Mouse (Mus musculus) embryo, embryonic 10 days (tissue): ENCODE measurements around the gene Ndufaf2.

Source experiments
- DNase-seq: peaks from one replicate; pipeline ENCODE4 v3.0.0-alpha.2; 2015; ENCODE audit warnings: low spot score

Gene Ndufaf2

GRCm38 (mm10) chr13:108039375-108039774, 119.0 kb downstream of the Ndufaf2 start:
- DNase-seq, result no peak

GRCm38 (mm10) chr13:108032789-108033188, 125.6 kb downstream of the Ndufaf2 start:
- DNase-seq, result no peak

- no peak for DNase-seq
Measured at GRCm38 (mm10) chr13:108025802-108026201, 132.6 kb downstream of the Ndufaf2 start.

DNA sequence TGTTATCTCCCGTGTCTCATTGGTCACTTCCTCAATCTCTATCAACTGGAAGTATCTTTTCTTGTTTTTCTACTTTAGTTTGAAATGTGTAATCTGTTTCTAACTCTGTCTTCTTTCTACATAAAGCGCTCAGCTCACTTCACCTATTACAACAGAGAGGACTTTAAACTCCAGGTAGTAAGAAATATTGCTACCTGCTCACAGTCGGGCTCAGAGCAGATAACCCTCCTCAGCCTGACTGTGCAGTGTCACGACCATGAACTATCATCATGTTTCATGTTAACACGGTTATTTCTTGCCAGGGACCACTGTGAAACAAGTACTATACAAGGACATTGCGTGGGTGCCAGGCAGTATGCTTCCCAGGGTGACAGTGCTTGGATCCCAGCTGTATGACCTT, 141.1 kb downstream of the Ndufaf2 start:
- DNase-seq, result no peak

DNA sequence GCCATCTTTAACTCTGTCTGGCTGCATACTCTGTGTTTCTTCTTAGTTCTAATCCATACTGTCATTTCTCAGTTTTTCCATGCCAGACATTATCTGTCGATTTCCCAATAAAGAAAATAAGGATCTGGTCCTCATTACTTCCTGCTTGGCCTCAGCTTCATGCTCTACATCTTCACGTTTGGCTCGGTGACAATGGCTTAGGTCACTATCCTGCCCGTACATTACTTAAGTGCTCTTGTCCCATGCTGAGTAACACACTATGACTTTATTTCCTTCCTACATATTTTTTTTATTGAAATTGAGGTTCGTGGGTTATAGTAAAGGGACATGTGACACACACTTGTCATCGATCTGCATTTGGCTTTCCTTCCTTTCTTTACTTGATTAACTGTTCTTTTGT, 143.3 kb downstream of the Ndufaf2 start:
- DNase-seq, result no peak

DNA sequence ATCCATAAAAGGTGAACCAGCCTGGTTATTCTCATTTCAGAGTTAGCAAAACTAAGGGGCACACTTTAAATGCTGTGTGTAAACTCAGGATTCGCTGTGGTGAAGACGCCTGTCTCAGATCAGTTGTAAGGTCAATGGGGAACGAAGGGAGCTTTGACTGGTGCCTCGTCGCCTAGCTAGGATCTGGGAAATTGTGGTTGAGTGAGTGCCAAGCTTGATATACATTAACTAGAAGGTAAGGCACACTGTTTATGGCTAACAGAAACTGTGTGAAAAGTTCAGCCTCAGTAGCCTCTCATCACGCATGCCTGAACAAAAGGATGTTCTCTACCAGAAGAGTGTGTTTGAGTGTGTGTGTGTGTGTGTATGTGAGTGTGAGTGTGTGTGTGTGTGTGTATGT, 144.6 kb downstream of the Ndufaf2 start:
- no peak for DNase-seq

DNA sequence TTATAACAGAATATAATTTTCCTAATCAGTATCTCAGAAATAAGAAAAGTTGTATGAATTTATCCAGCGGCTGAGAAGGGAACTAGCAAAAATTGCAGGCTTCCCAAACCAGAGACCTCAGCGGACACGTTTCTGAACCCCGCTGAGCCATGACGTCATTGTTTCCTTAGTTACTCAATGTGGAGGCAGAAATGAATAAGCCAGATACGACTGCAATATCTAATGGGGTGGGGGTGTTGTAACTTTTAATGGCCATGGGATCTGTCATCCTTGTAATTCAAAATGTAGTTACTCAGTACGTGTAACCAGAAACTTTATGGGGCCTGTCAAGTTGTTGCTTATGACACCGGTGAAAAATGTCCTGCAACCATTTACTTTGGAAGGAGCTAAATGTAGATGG, 145.3 kb downstream of the Ndufaf2 start:
- DNase-seq, result no peak

DNA sequence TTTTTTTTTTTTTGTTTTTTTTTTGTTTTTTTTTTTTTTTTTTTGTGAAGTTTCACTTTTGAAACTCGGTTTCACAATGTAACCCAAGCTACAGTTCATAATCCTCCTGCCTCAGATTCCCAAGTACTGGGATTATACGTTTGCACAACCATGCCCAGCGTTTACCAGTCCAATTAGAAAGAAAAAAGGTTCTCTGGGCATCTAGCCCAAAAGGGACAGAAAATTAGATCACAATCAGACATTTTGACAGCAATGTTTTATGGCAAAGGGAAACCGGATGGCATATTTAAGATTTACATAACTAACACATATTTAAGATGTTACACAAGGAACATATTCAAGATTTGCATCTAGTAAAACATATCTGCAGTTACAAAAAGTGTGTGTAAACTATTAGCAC, 150.6 kb downstream of the Ndufaf2 start:
- no peak for DNase-seq

DNA sequence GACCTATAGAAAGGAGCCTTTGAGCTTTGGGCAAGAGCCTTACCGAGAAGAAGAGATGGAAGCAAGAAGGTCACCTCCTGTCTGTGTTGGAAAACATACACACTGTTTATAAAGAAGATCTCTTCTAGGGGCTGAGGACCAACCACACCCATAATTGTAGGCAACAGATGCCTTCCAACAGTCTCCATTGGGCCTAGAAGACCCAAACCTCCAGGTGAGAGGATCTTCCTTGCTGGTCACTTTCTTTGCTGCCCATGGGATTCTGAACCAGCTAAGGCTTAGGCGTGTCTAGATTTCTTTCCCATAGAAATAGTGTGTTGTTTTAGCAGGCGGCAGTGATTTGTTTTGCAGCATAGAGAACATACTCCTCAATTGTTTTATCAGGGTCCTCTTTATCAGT, 162.1 kb downstream of the Ndufaf2 start:
- no peak for DNase-seq

DNA sequence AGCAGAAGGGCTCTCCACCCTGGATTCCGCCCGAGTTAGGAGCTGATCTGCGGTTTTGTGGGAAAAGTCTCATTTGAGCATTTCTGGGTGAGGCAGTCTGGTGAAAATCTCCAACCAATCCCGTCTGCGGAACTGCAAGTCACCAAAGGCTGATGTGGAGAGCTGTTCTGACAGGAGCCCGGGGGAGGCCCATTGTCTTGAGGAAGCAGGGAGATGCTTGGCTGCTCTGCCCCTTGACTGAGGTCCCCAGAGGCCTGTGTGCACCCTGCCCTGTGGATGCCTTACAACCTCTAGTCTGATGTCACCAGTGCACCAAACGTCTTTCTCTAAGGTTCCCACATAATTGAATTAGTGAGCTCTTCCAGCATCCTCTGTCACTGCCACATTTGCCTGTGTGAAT, 163.2 kb downstream of the Ndufaf2 start:
- no peak for DNase-seq

DNA sequence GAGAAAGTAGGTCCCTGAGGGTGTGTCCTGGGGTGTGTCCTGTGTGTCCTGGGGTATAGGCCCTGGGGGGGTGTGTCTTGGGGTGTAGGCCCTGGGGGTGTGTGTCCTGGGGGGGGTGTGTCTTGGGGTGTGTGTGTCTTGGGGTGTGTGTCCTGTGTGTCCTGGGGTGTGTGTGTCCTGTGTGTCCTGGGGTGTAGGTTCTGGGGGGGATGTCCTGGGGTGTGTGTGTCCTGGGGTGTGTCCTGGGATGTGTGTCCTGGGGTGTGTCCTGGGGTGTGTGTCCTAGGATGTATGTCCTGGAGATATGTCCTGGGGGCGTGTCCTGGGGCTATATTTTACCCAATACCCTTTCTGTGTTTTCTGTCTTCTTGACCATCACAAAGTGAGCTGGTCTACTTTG, 165.8 kb downstream of the Ndufaf2 start:
- no peak for DNase-seq

- DNase-seq, result no peak
Measured at GRCm38 (mm10) chr13:107984641-107985040, 173.8 kb downstream of the Ndufaf2 start.

GRCm38 (mm10) chr13:107984186-107984585, 174.2 kb downstream of the Ndufaf2 start:
- no peak for DNase-seq

DNA sequence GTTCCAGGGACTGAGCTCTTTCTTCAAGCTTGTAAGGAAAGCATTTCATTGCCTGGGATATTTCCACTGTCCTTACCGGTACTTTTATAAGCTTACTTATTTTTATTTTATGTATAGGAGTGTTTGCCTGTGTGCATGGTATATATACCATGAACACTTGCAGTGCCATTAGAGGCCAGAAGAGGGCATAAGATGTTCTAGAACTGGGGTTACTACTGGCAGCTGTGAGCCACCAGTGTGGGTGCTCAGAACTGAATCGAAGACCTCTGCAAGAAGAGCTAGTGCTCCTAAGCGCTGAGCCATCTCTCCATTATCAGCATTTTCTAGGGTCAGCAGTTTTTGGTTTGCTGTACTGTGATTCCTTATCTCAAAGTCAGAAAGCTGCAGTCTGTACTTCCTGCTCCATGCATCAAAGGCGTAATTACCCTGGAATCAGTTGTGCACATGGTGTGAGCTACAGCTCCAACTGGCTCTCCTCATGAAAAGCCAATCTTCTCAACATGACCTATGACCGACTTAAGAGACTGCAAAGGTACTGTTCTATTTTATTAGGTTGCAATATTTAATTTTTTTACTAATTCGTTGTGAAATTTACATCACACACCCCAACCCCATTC, 175.1 kb downstream of the Ndufaf2 start:
- no peak for DNase-seq

DNA sequence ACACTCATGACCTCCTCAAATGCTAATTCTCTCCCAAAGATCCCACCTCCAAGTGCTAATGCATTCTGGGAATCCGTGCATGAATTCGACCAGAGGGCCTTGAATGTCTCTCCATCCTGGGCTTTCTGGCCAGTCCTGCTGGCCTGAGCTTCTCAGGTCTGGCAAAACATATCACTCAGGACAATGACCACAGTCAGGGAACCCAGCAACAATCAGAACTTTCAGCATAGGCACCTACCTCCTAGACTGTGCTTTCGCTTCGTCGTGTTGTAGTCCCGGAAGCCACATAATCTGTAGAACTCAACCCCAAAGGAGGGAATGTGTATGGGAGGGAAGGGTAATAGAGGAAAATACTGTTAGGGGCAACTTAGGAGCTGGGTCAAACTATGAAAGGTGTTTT, 179.0 kb downstream of the Ndufaf2 start:
- no peak for DNase-seq

DNA sequence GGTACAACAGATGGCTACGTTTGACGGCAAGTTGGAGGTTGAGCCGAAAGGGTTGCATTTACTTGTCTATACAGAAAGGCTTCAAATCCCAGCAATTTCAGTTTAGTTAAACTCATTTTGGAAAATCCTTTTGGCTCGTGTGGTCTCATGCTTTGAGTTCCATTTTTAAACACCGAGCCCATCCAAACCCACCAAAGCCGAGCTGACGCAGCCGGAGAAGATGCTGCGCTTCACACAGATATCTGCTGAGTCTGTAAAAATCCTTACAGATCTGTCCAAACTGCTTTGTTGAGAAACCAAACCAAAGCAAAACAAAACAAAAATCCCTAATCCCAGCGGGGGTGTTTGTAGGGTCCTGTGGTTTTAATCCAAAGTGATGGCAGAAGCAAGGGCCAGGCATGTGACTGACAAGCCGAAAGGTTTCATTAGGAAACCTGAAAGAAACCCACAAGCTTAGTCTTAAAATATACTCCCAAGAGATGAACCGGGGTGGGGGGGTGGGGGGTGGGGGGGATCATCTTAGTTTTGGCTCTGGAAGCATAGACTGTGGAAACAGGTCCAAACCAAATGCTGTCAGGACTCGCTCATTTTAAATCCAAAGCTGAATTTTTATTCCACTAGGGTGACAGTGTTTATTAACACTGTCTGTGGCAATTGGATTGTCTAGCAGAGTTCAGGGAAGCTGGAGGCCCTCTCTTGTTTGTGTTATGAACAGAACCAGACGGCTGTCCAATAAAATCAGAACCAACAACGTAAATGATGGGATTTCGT, 181.4 kb downstream of the Ndufaf2 start:
- no peak for DNase-seq

GRCm38 (mm10) chr13:107972451-107972850, 186.0 kb downstream of the Ndufaf2 start:
- DNase-seq, result no peak

DNA sequence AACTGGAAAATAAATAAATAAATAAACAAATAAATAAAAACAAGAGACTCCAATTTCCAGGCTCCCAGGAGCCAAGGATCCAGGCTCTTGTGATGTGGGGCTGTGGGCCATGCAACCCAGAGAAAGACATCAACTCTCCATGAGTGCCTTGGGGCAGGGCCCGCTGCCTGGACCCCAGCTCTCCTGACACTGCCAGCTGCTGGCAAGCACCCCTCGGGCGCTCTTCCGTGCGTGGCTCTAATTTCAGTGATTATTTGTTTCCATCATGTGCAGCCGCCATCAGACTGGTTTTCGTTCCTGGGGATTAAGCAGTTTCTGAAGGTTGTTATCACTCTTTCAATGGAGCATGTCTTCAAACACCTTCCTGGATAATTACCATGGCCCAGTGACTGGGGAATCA, 186.6 kb downstream of the Ndufaf2 start:
- no peak for DNase-seq

GRCm38 (mm10) chr13:107970422-107971142, 187.8 kb downstream of the Ndufaf2 start:
- no peak for DNase-seq

DNA sequence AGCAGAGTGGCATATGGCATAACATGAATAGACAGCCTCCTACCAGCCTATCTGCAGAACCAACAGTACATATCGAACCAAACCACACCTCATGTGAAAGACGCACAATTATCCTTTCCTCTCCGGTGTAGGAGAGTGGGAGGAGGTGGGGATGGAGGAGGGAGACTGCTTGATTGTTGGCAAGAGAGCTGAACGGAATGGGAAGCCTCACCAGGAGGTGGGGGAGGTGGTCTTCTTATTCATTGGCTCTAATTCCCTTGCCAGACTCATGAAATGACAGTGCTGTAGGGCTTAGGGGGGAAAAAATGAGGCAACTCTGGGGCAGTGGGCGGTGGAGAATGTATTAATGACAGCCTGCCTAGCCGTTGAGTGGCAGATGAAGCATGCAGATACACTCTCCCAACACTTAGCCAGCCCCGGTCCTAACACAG, 188.4 kb downstream of the Ndufaf2 start:
- DNase-seq, result peak; percentile 24

- no peak for DNase-seq
Measured at GRCm38 (mm10) chr13:107964616-107965015, 193.8 kb downstream of the Ndufaf2 start.

DNA sequence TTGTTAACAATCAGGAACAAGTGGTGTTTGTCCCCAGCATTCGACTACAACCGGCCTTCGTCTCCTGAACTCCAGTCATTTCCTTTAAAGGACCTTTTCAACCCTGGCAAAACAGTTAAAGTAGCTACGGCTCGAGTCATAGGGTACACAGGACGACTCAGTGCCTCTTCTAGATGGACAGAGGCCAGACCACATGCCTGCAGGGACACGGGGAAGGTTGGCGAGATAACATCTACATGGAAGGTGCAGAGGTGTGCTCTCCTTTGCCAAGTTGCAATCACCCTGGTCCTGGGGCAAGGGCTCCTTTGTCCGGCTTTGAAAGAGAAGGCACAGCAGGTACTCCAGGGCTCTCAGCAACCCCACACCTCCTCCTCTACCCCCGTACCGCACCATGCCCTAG, 195.0 kb downstream of the Ndufaf2 start:
- no peak for DNase-seq

GRCm38 (mm10) chr13:107962741-107963140, 195.7 kb downstream of the Ndufaf2 start:
- no peak for DNase-seq
